Mouse (Mus musculus) liver, embryonic 11.5 days (tissue): ENCODE data around the gene Myo16. TPM values are rescaled to one million over a fixed set of nuclear protein-coding genes. Genes with fewer than 3 reads are reported as not detected.

Source experiments
- ATAC-seq: fragments of 200-750 bp; cut with Nextera tagmentation; replicated peaks from 2 replicates; pipeline ENCODE4 v1.8.0; 2017; ENCODE audit warnings: moderate number of reproducible peaks, mild to moderate bottlenecking, moderate TSS enrichment, moderate library complexity; ENCODE audit not compliant: low FRiP score
- DNase-seq: peaks from one replicate; pipeline ENCODE4 v3.0.0-alpha.2; 2017; ENCODE audit warnings: low spot score
- H3K27ac ChIP-seq: fragments of 300-500 bp; sonication (generic); 2 replicates; pipeline ENCODE4 v1.5.1; 2014; ENCODE audit warnings: mild to moderate bottlenecking, low read depth, low read length, control low read depth
- H3K27me3 ChIP-seq: fragments of 300-500 bp; sonication (generic); replicated peaks from 2 replicates; pipeline ENCODE4 v1.6.1; 2014; ENCODE audit warnings: low read length, mixed read lengths; ENCODE audit not compliant: control insufficient read depth, insufficient read depth
- H3K36me3 ChIP-seq: fragments of 300-500 bp; sonication (generic); 2 replicates; pipeline ENCODE4 v1.6.1; 2014; ENCODE audit warnings: mild to moderate bottlenecking, low read length, moderate library complexity, mixed read lengths; ENCODE audit not compliant: control insufficient read depth, insufficient read depth
- H3K4me1 ChIP-seq: fragments of 300-500 bp; sonication (generic); replicated peaks from 2 replicates; pipeline ENCODE4 v1.6.1; 2014; ENCODE audit warnings: low read length, mixed read lengths; ENCODE audit not compliant: control insufficient read depth, insufficient read depth
- H3K4me2 ChIP-seq: fragments of 300-500 bp; sonication (generic); 2 replicates; pipeline ENCODE4 v1.6.1; 2014; ENCODE audit warnings: mild to moderate bottlenecking, control low read depth, moderate library complexity
- H3K4me3 ChIP-seq: fragments of 300-500 bp; sonication (generic); 2 replicates; pipeline ENCODE4 v1.5.1; 2014; ENCODE audit warnings: low read depth, low read length, control low read depth
- H3K9ac ChIP-seq: fragments of 300-500 bp; sonication (generic); 2 replicates; pipeline ENCODE4 v1.6.1; 2014; ENCODE audit warnings: low read depth, low read length, control low read depth
- H3K9me3 ChIP-seq: fragments of 300-500 bp; sonication (generic); 2 replicates; pipeline ENCODE4 v1.6.1; 2016; ENCODE audit warnings: low read length, inconsistent platforms, mixed read lengths; ENCODE audit not compliant: control insufficient read depth
- WGBS: fragments of 180-500 bp; shearing (Covaris S2); extraction: QIAGEN DNeasy Blood & Tissue Kit; methylation state at CpG from one replicate; pipeline ENCODE4 v1.1.7; 2014; 5-methylcytosine and 5-hydroxymethylcytosine counted together
- polyA plus RNA-seq: library from polyadenylated mRNA; unstranded; fragments of >200 nt; fragmentation: Nextera tagmentation; extraction: Ambion mirVana; gene quantifications from 2 replicates; pipeline ENCODE4 v1.2.1, GENCODE M21; 2014

Gene Myo16
- polyA plus RNA-seq, 1 experiment from 2014 or later: 0.07 TPM

GRCm38 (mm10) chr8:10489738-10490419 lies 336.2 kb downstream of the Myo16 start:
- Histone ChIP-seq H3K27ac (no peak overlapping the region), H3K27me3 (no peaks in the 10 kb centered on the region), H3K9ac (no peak overlapping the region), H3K4me1 (no peaks in the 10 kb centered on the region), H3K4me3 (no peak overlapping the region), H3K36me3 (no peaks in the 10 kb centered on the region), H3K9me3 (no peaks in the 10 kb centered on the region), H3K4me2 (no peak overlapping the region)
- no peak for ATAC-seq
- WGBS: 83% methylated on average over 10 of the region's 10 CpGs
- DNase-seq: no peak

- ATAC-seq (no peak), DNase-seq (no peak)
- Histone ChIP-seq H3K9me3 (no peaks in the 10 kb centered on the region), H3K27ac (no peak overlapping the region), H3K27me3 (no peaks in the 10 kb centered on the region), H3K4me3 (no peak overlapping the region), H3K4me1 (no peaks in the 10 kb centered on the region), H3K4me2 (no peak overlapping the region), H3K36me3 (no peaks in the 10 kb centered on the region), H3K9ac (no peak overlapping the region)
- 84% methylated on average over 2 of the region's 2 CpGs for WGBS
Measured at GRCm38 (mm10) chr8:10490420-10490784, 336.7 kb downstream of the Myo16 start.

GRCm38 (mm10) chr8:10490874-10491273 lies 337.2 kb downstream of the Myo16 start:
- Histone ChIP-seq H3K27me3 (no peaks in the 10 kb centered on the region), H3K9ac (no peak overlapping the region), H3K4me3 (no peak overlapping the region), H3K4me2 (no peak overlapping the region), H3K27ac (no peak overlapping the region), H3K36me3 (no peaks in the 10 kb centered on the region), H3K4me1 (no peaks in the 10 kb centered on the region), H3K9me3 (no peaks in the 10 kb centered on the region)
- ATAC-seq (no peak), DNase-seq (no peak)
- 82% methylated on average over 6 of the region's 6 CpGs for WGBS

GRCm38 (mm10) chr8:10499846-10500245 lies 346.1 kb downstream of the Myo16 start:
- no peak overlapping the region for H3K4me3 ChIP-seq
- no peak for ATAC-seq

GRCm38 (mm10) chr8:10500465-10500864 lies 346.8 kb downstream of the Myo16 start:
- Histone ChIP-seq H3K4me3 (no peak overlapping the region), H3K9me3 (no peaks in the 10 kb centered on the region), H3K9ac (no peak overlapping the region), H3K4me1 (no peaks in the 10 kb centered on the region), H3K4me2 (no peak overlapping the region), H3K27ac (no peak overlapping the region), H3K36me3 (no peaks in the 10 kb centered on the region), H3K27me3 (no peaks in the 10 kb centered on the region)
- no peak for ATAC-seq
- DNase-seq: no peak
- 73% methylated on average over 6 of the region's 6 CpGs for WGBS

More at GRCm38 (mm10) chr8:10499846-10500245, 346.1 kb downstream of the Myo16 start:
- Histone ChIP-seq H3K4me2 (no peak overlapping the region), H3K4me1 (no peaks in the 10 kb centered on the region), H3K9me3 (no peaks in the 10 kb centered on the region), H3K27me3 (no peaks in the 10 kb centered on the region), H3K36me3 (no peaks in the 10 kb centered on the region), H3K27ac (no peak overlapping the region), H3K9ac (no peak overlapping the region)
- 37% methylated on average over 8 of the region's 8 CpGs for whole genome bisulfite sequencing
- no peak for DNase-seq

GRCm38 (mm10) chr8:10501750-10502149 lies 348.0 kb downstream of the Myo16 start:
- Histone ChIP-seq H3K4me2 (no peak overlapping the region), H3K4me3 (no peak overlapping the region), H3K9ac (no peak overlapping the region), H3K27ac (no peak overlapping the region), H3K27me3 (no peaks in the 10 kb centered on the region), H3K4me1 (no peaks in the 10 kb centered on the region), H3K9me3 (no peaks in the 10 kb centered on the region), H3K36me3 (no peaks in the 10 kb centered on the region)
- ATAC-seq (no peak), DNase-seq (no peak)
- WGBS: 93% methylated on average over 3 of the region's 3 CpGs

GRCm38 (mm10) chr8:10512105-10512504 lies 358.4 kb downstream of the Myo16 start:
- H3K27me3 ChIP-seq: no peaks in the 10 kb centered on the region
- H3K9ac ChIP-seq: no peak overlapping the region
- WGBS: 82% methylated on average over 3 of the region's 3 CpGs
- H3K4me2 ChIP-seq: no peak overlapping the region
- H3K36me3 ChIP-seq: no peaks in the 10 kb centered on the region
- H3K4me3 ChIP-seq: no peak overlapping the region
- H3K9me3 ChIP-seq: no peaks in the 10 kb centered on the region
- DNase-seq: no peak
- ATAC-seq: no peak
- no peaks in the 10 kb centered on the region for H3K4me1 ChIP-seq
- no peak overlapping the region for H3K27ac ChIP-seq

GRCm38 (mm10) chr8:10517381-10517780 lies 363.7 kb downstream of the Myo16 start:
- DNase-seq (no peak), ATAC-seq (no peak)
- no peak overlapping the region for H3K4me2 ChIP-seq
- no peaks in the 10 kb centered on the region for H3K4me1 ChIP-seq
- H3K9me3 ChIP-seq: no peaks in the 10 kb centered on the region
- no peaks in the 10 kb centered on the region for H3K36me3 ChIP-seq
- H3K27me3 ChIP-seq: no peaks in the 10 kb centered on the region
- H3K27ac ChIP-seq: no peak overlapping the region
- 82% methylated on average over 8 of the region's 8 CpGs for WGBS
- no peak overlapping the region for H3K9ac ChIP-seq
- H3K4me3 ChIP-seq: no peak overlapping the region

- Histone ChIP-seq H3K27ac (no peak overlapping the region), H3K9ac (no peak overlapping the region), H3K27me3 (no peaks in the 10 kb centered on the region), H3K4me3 (no peak overlapping the region), H3K4me2 (no peak overlapping the region), H3K9me3 (no peaks in the 10 kb centered on the region), H3K36me3 (no peaks in the 10 kb centered on the region), H3K4me1 (no peaks in the 10 kb centered on the region)
- ATAC-seq: no peak
- 71% methylated on average over 7 of the region's 7 CpGs for WGBS
- DNase-seq: no peak
Measured at GRCm38 (mm10) chr8:10519276-10519675, 365.6 kb downstream of the Myo16 start.
